Mouse (Mus musculus) liver, adult 2 months (tissue): Measurements from ENCODE around the gene Eno4.

Experiments used
- CTCF ChIP-seq: fragments of 200-500 bp; IDR thresholded peaks from 2 replicates; pipeline ENCODE4 v1.5.1; 2011; ENCODE audit warnings: low read depth, low read length, control low read depth
- POLR2A ChIP-seq: fragments of 200-500 bp; IDR thresholded peaks from 2 replicates; pipeline ENCODE4 v1.6.1; 2011; ENCODE audit warnings: low read length, control low read depth; ENCODE audit not compliant: insufficient read depth; ENCODE audit errors: extremely low read depth

- no peak for TF ChIP-seq POLR2A
- TF ChIP-seq CTCF: no peak
Measured at GRCm38 (mm10) chr19:58908018-58908417, 35.2 kb upstream of the Eno4 start.
